Mouse (Mus musculus) liver, embryonic 14 days (tissue): ENCODE results near the gene Sdhaf2. TPM values are rescaled to one million over a fixed set of nuclear protein-coding genes. Genes with fewer than 3 reads are reported as not detected.

Experiments
- polyA plus RNA-seq: library from polyadenylated mRNA; depleted of rRNA; stranded (reverse); fragments of >200 nt; gene quantifications from 2 replicates; pipeline ENCODE4 v1.2.3, GENCODE M21; 2012; rRNA removed

The Sdhaf2 gene
- polyA plus RNA-seq, result 19.4 and 23.6 TPM in 2 replicates

GRCm38 (mm10) chr19:10525910-10526309 is at the start of gene Sdhaf2:
TSS of gene Sdhaf2 (minus strand) at chr19:10526142.

GRCm38 (mm10) chr19:10555624-10556510 is 29.9 kb upstream of the Sdhaf2 start, which contains the start of gene Tmem216:
TSS of gene Tmem216 (minus strand) at chr19:10556238.

GRCm38 (mm10) chr19:10525106-10525901 is 638 bp downstream of the Sdhaf2 start, which contains the start of gene Cpsf7:
TSS of gene Cpsf7 (plus strand) at chr19:10525266.

GRCm38 (mm10) chr19:10482703-10483102 is 43.2 kb downstream of the Sdhaf2 start, which contains the start of gene Ppp1r32:
TSS of gene Ppp1r32 (minus strand) at chr19:10482928.

GRCm38 (mm10) chr19:10456752-10457483 is 69.0 kb downstream of the Sdhaf2 start, which contains the start of gene Lrrc10b:
TSS of gene Lrrc10b (minus strand) at chr19:10457473.

Other genes starting within 250 kb of the Sdhaf2 start
- gene Dagla, start 221.3 kb downstream of the Sdhaf2 start, polyA plus RNA-seq, result 0.33 TPM in 2 replicates
- gene Syt7, start 137.1 kb downstream of the Sdhaf2 start, polyA plus RNA-seq, result 0.22 and 0.27 TPM in 2 replicates
- gene Lrrc10b, start 68.7 kb downstream of the Sdhaf2 start, polyA plus RNA-seq, result 0.02 and 0.03 TPM in 2 replicates
- 0.15 and 0.28 TPM in 2 replicates for gene Ppp1r32, start 43.2 kb downstream of the Sdhaf2 start, polyA plus RNA-seq
- gene Cpsf7, start 876 bp downstream of the Sdhaf2 start, polyA plus RNA-seq, result 21.9 and 25.9 TPM in 2 replicates
- gene Tmem216, start 30.1 kb upstream of the Sdhaf2 start, polyA plus RNA-seq, result 8.9 and 10.5 TPM in 2 replicates
- 8.3 and 10.2 TPM in 2 replicates for gene Cyb561a3, start 51.0 kb upstream of the Sdhaf2 start, polyA plus RNA-seq
- gene Tmem138, start 51.2 kb upstream of the Sdhaf2 start, polyA plus RNA-seq, result 7.6 and 8.8 TPM in 2 replicates
- gene Ddb1, start 79.2 kb upstream of the Sdhaf2 start, polyA plus RNA-seq, result 86.3 and 108 TPM in 2 replicates
- gene Tkfc, start 79.5 kb upstream of the Sdhaf2 start, polyA plus RNA-seq, result 10.6 and 12.6 TPM in 2 replicates
- 5.1 and 7.6 TPM in 2 replicates for gene Vwce, start 108.1 kb upstream of the Sdhaf2 start, polyA plus RNA-seq
- 0.02 and 0.07 TPM in 2 replicates for gene Pga5, start 151.9 kb upstream of the Sdhaf2 start, polyA plus RNA-seq
- 5.3 and 5.9 TPM in 2 replicates for gene Vps37c, start 162.6 kb upstream of the Sdhaf2 start, polyA plus RNA-seq
- gene Cd5, start 212.9 kb upstream of the Sdhaf2 start, polyA plus RNA-seq, result 0.02 TPM in 2 replicates